In the genomic region with DNA sequence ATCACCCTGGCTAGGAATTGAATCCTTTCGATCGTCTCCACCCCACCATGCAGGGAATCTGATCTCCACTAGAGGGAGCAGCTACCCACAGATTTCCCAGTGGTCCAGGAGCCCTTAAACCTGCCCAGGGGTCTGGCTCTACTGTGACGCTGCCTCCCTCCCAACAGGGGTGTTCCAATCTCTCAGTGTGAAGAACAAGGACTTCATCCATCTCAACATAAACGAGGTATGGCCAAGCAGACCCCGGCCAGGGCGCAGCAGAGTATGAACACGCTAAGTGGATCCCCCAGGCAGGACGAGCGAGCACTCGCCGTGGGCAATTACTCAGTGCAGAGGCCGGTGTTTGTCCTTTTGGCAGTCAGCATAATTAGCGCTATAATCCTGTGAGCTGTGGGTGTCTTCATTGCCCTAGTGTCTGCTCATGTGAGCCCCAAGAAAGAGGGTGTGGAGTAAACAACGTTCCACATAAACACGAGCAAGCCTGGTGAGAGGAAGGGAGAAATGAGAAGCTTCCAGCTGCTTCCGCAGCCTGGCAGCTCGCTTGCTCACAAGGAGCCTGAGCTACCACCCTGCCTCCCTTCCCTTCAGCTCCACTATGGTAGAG, we compare ENCODE assay signal across 8 mouse cellular contexts. TPM values are rescaled to one million over a fixed set of nuclear protein-coding genes. Genes with fewer than 3 reads are reported as not detected.
DNase-seq lines count a peak whose midpoint lies in the region; ATAC-seq and TF ChIP-seq lines count a peak whose summit lies in the region.

No protein-coding gene starts in this region.

- no peaks in the 10 kb centered on the region for H3K79me3 ChIP-seq in C2C12 (ENCODE audit: low read depth)

- H3K79me2 ChIP-seq in C2C12 (ENCODE audit: control insufficient read depth, insufficient read depth), result no peaks in the 10 kb centered on the region

- H3K4me2 ChIP-seq in heart, embryonic 12.5 days, result peak overlapping the region; percentile 81
- peak overlapping the region; percentile 58 for H3K4me2 ChIP-seq in kidney, embryonic 16.5 days (replicated peaks; ENCODE audit: low read depth, low read length)

- peak; percentile 90 for DNase-seq in brain, adult 2 months (ENCODE audit: low read depth, low spot score)
- DNase-seq in liver, result peak; percentile 56
- peak; percentile 32 to 34 for DNase-seq in monocyte, adult 2 months (ENCODE audit: low read depth in 1 of 2, low spot score in 2 of 2)
- DNase-seq in spleen, postnatal 36 days (ENCODE audit: low spot score in 2 of 2), result peak; percentile 41

- H3K4me1 ChIP-seq in heart, embryonic 12.5 days (replicated peaks), result no peaks in the 10 kb centered on the region; the same call in 1 of the 2 replicates
- H3K4me1 ChIP-seq in kidney, embryonic 16.5 days (ENCODE audit: insufficient read depth, low read length), result peaks cover 8% of the 10 kb centered on the region; the same call in 1 of the 2 replicates

- 13% methylated on average over 17 of the region's 17 CpGs for WGBS in heart, embryonic 12.5 days
- WGBS in kidney, embryonic 16.5 days, result 6% methylated on average over 17 of the region's 17 CpGs

- peak overlapping the region; percentile 71 for H3K9ac ChIP-seq in heart, embryonic 12.5 days
- H3K9ac ChIP-seq in kidney, embryonic 16.5 days (replicated peaks; ENCODE audit: low read length), result peak overlapping the region; percentile 34

- peak; percentile 85 for ATAC-seq in erythroblast, adult 5-6 weeks (replicated peaks; ENCODE audit: low FRiP score, poor library complexity, severe bottlenecking)
- ATAC-seq in heart, embryonic 12.5 days (ENCODE audit: insufficient number of reproducible peaks, low FRiP score), result peak; percentile 56
- peak; percentile 72 for ATAC-seq in kidney, embryonic 16.5 days (ENCODE audit: low FRiP score, low TSS enrichment)

- no peak overlapping the region for H3K27ac ChIP-seq in heart, embryonic 12.5 days (ENCODE audit: poor library complexity, severe bottlenecking)
- H3K27ac ChIP-seq in kidney, embryonic 16.5 days (ENCODE audit: low read length), result no peak overlapping the region

- no peak overlapping the region for H3K4me3 ChIP-seq in C2C12 (ENCODE audit: insufficient read depth, poor library complexity, severe bottlenecking)
- H3K4me3 ChIP-seq in heart, embryonic 12.5 days, result peak overlapping the region; percentile 44
- peak overlapping the region; percentile 36 for H3K4me3 ChIP-seq in kidney, embryonic 16.5 days (ENCODE audit: low read length)

- H3K36me3 ChIP-seq in C2C12 (ENCODE audit: control insufficient read depth, insufficient read depth), result no peaks in the 10 kb centered on the region
- H3K36me3 ChIP-seq in heart, embryonic 12.5 days, result no peaks in the 10 kb centered on the region
- no peaks in the 10 kb centered on the region for H3K36me3 ChIP-seq in kidney, embryonic 16.5 days (ENCODE audit: insufficient read depth, low read length)

- peaks cover 23% of the 10 kb centered on the region for H3K27me3 ChIP-seq in C2C12 (ENCODE audit: control insufficient read depth, insufficient read depth, insufficient read length)
- peaks cover 19% of the 10 kb centered on the region for H3K27me3 ChIP-seq in heart, embryonic 12.5 days (replicated peaks)
- H3K27me3 ChIP-seq in kidney, embryonic 16.5 days (ENCODE audit: insufficient read depth, low read length), result 0 out of 2 replicates have a peak, but pooled peaks cover 7% of the 10 kb centered on the region

- no peaks in the 10 kb centered on the region for H3K9me3 ChIP-seq in heart, embryonic 12.5 days (replicated peaks)
- H3K9me3 ChIP-seq in kidney, embryonic 16.5 days (ENCODE audit: low read length), result no peaks in the 10 kb centered on the region

- H3ac ChIP-seq in C2C12 (ENCODE audit: control insufficient read depth, insufficient read length, low read depth), result peak overlapping the region; percentile 6

- TF ChIP-seq CTCF in C2C12 (IDR thresholded peaks at IDR 0.05; ENCODE audit: control insufficient read depth, insufficient read depth, insufficient read length), result no peak

TF ChIP-seq in C2C12, 6 proteins besides CTCF, POLR2A, EP300 and RAD21:
- TF ChIP-seq USF1 (IDR thresholded peaks at IDR 0.05; ENCODE audit: low read depth) (no peak), MYOG (IDR thresholded peaks at IDR 0.05; ENCODE audit: control insufficient read depth, extremely low read depth, insufficient read length) (no peak), CEBPB (IDR thresholded peaks at IDR 0.05; ENCODE audit: low read depth) (no peak), MAX (IDR thresholded peaks at IDR 0.05) (no peak), MYOD1 (IDR thresholded peaks at IDR 0.05; ENCODE audit: control insufficient read depth, insufficient read length, low read depth) (no peak), FOSL1 (IDR thresholded peaks at IDR 0.05; ENCODE audit: insufficient read depth, low read length, poor library complexity, severe bottlenecking) (no peak)

RNA-seq across cellular contexts. Expression of a gene that starts 41.5 kb away (rescaled TPM):
- polyA plus RNA-seq in C2C12 (2012; fragmentation: generic; extraction: Trizol), result not detected
- total RNA-seq in erythroblast, adult 5-6 weeks (2015; ENCODE audit: low replicate concordance), result not detected in 2 replicates
- total RNA-seq in erythroblast, adult 5-6 weeks (2017; ENCODE audit: low replicate concordance), result not detected in 2 replicates
- 0.08 and 0.34 TPM in 2 replicates for polyA plus RNA-seq in heart, embryonic 12.5 days (2016; fragmentation: Nextera tagmentation; extraction: Ambion mirVana)
- polyA plus RNA-seq in kidney, embryonic 16.5 days (2015; fragmentation: Nextera tagmentation; extraction: Ambion mirVana), result not detected in 2 replicates

RNA-seq across cellular contexts. Expression of a gene that starts 45.8 kb away (rescaled TPM):
- 52.1 TPM for polyA plus RNA-seq in C2C12 (2012; fragmentation: generic; extraction: Trizol)
- total RNA-seq in erythroblast, adult 5-6 weeks (2015; ENCODE audit: low replicate concordance), result 16.5 and 19.0 TPM in 2 replicates
- total RNA-seq in erythroblast, adult 5-6 weeks (2017; ENCODE audit: low replicate concordance), result 9.8 and 16.9 TPM in 2 replicates
- polyA plus RNA-seq in heart, embryonic 12.5 days (2016; fragmentation: Nextera tagmentation; extraction: Ambion mirVana), result 49.1 and 52.5 TPM in 2 replicates
- polyA plus RNA-seq in kidney, embryonic 16.5 days (2015; fragmentation: Nextera tagmentation; extraction: Ambion mirVana), result 28.0 and 31.7 TPM in 2 replicates

RNA-seq across cellular contexts. Expression of a gene that starts 47.9 kb away (rescaled TPM):
- not detected for polyA plus RNA-seq in C2C12 (2012; fragmentation: generic; extraction: Trizol)
- total RNA-seq in erythroblast, adult 5-6 weeks (2015; ENCODE audit: low replicate concordance), result not detected in 2 replicates
- total RNA-seq in erythroblast, adult 5-6 weeks (2017; ENCODE audit: low replicate concordance), result not detected in 2 replicates
- 0.43 and 0.71 TPM in 2 replicates for polyA plus RNA-seq in heart, embryonic 12.5 days (2016; fragmentation: Nextera tagmentation; extraction: Ambion mirVana)
- polyA plus RNA-seq in kidney, embryonic 16.5 days (2015; fragmentation: Nextera tagmentation; extraction: Ambion mirVana), result 1.5 and 2.2 TPM in 2 replicates

Comparison
In these comparisons a context has a peak if more than half of its experiments do, and no peak if none do; other contexts are left out.
1. DNase-seq: peak in every context shown above with its lines; median percentile 90 in brain, adult 2 months; 56 in liver; 41 in spleen, postnatal 36 days; 33 in monocyte, adult 2 months.